Mouse (Mus musculus): ENCODE results near the gene Slc25a27. TPM values are rescaled to one million over a fixed set of nuclear protein-coding genes. Genes with fewer than 3 reads are reported as not detected.

Gene Slc25a27
- 15.0 TPM for polyA plus RNA-seq (2017; shearing (Covaris generic))

GRCm38 (mm10) chr17:43666576-43667289 is at the start of gene Slc25a27:
Gene Slc25a27, minus strand, starts transcription at chr17:43667214.

GRCm38 (mm10) chr17:43667290-43667843 is 353 bp upstream of the Slc25a27 start, which contains the start of gene Cyp39a1:
Gene Cyp39a1, plus strand, starts transcription at chr17:43667425.

GRCm38 (mm10) chr17:43629496-43630426 is 37.3 kb downstream of the Slc25a27 start, which contains the start of gene Tdrd6:
Gene Tdrd6, minus strand, starts transcription at chr17:43630299.

Other genes starting within 250 kb of the Slc25a27 start
- gene Mep1a, start 164.4 kb downstream of the Slc25a27 start, polyA plus RNA-seq (2017; shearing (Covaris generic)), result not detected
- not detected for gene Ankrd66, start 123.6 kb downstream of the Slc25a27 start, polyA plus RNA-seq (2017; shearing (Covaris generic))
- gene Pla2g7, start 99.1 kb downstream of the Slc25a27 start, polyA plus RNA-seq (2017; shearing (Covaris generic)), result 2.4 TPM
- not detected for gene Tdrd6, start 36.9 kb downstream of the Slc25a27 start, polyA plus RNA-seq (2017; shearing (Covaris generic))
- gene Cyp39a1, start 211 bp upstream of the Slc25a27 start, polyA plus RNA-seq (2017; shearing (Covaris generic)), result 1.3 TPM
- not detected for gene Rcan2, start 134.1 kb upstream of the Slc25a27 start, polyA plus RNA-seq (2017; shearing (Covaris generic))

All from inflammation-experienced regulatory T-cells, adult 16 weeks (primary cell).